Mouse (Mus musculus): ENCODE data around the gene Ap3d1. TPM values are rescaled to one million over a fixed set of nuclear protein-coding genes. Genes with fewer than 3 reads are reported as not detected.

Gene Ap3d1
- total and polyA plus RNA-seq, 2 experiments from 2014 or later: 99.7 to 201 TPM

DNA sequence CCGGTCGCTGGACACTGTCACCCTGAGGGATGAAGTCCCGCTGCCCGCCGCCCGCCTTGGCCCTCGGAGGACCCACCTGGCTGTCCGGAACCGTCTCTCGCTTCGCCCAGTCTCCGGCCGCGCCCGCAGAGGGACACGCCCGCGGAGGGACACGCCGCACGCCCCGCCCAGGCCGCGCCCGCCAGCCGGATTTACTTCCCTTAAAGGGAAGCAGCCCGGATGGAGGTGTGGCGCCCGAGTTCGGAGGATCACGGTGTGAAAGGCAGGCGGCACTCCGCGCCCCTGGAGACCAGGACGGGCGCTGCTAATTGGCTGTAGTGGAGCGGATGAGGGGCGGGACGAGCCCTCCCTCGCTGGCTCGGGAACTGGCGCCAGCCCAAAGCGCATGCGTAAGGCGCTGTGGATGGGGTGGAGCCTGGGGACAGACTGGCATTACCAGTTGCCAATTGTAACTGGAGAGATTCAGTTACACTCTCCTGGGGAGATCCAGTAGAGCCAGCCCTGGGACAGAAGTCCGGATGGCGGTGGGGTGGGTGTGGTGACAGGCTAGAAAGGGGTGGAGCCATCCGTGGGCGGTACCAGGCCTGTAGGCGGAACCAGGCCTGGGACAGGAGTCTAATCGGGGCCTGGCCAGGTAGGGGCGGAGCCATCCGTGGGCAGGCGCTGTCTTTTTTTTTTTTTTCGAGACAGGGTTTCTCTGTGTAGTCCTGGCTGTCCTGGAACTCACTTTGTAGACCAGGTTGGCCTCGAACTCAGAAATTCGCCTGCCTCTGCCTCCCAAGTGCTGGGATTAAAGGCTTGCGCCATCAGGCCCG is 40.1 kb downstream of the Ap3d1 start, which contains the start of the genes Mob3a and Izumo4:
Gene Mob3a (minus strand): TSS at position 257 of the 815 bp plus-strand sequence.
Gene Izumo4 (plus strand): TSS at position 464 of the 815 bp plus-strand sequence.
- WGBS: under 1% methylated on average over 58 of the region's 59 CpGs
- Histone ChIP-seq H3K27me3 (ENCODE audit: insufficient read depth, low read length) (no peaks in the 10 kb centered on the region), H3K36me3 (ENCODE audit: insufficient read depth, low read length) (peaks cover 5% of the 10 kb centered on the region; the same call in 1 of the 2 replicates), H3K9me3 (ENCODE audit: low read length) (no peaks in the 10 kb centered on the region), H3K4me3 (ENCODE audit: low read length) (peak within 1 kb of the TSS; percentile 58), H3K27ac (peak within 1 kb of the TSS; percentile 78), H3K4me1 (ENCODE audit: insufficient read depth, low read length) (peaks cover 18% of the 10 kb centered on the region; the same call in 1 of the 2 replicates), H3K4me2 (ENCODE audit: low read depth, low read length) (peak within 1 kb of the TSS; percentile 68), H3K9ac (replicated peaks; ENCODE audit: low read length) (peak within 1 kb of the TSS; percentile 67)
- ATAC-seq: peak; percentile 97
- DNase-seq (ENCODE audit: low spot score): peak; percentile 99
- peak; percentile 40 for TF ChIP-seq CTCF (IDR thresholded peaks at IDR 0.05; ENCODE audit: low read depth)

DNA sequence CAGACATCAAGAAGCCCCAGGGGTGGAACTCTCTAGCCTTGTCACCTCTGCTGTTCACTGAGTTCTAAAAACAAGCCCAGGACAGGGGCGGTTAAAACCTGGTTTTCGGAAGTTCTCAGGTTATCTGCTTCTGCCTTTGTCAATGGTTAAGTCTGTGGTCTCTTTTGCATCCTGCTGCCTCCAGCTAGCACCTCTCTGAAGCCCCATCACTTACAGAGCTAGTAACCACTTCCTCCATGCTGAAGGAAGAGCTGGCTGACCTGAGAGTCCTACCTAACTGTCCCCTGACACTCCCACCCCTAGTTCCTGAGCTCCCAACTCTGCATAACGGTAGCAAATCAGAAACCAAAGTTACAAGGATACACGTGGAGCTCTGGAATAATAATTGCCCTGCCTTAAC is 41.3 kb downstream of the Ap3d1 start:
- no peak overlapping the region for H3K27ac ChIP-seq
- peaks cover 18% of the 10 kb centered on the region; the same call in 1 of the 2 replicates for H3K4me1 ChIP-seq (ENCODE audit: insufficient read depth, low read length)
- H3K4me2 ChIP-seq (ENCODE audit: low read depth, low read length): peak overlapping the region; percentile 68
- H3K9ac ChIP-seq (replicated peaks; ENCODE audit: low read length): peak overlapping the region; percentile 67; the same call in 1 of the 2 replicates
- no peaks in the 10 kb centered on the region for H3K27me3 ChIP-seq (ENCODE audit: insufficient read depth, low read length)
- H3K36me3 ChIP-seq (ENCODE audit: insufficient read depth, low read length): no peaks in the 10 kb centered on the region; the same call in 1 of the 2 replicates
- ATAC-seq: no peak
- peak overlapping the region; percentile 58 for H3K4me3 ChIP-seq (ENCODE audit: low read length)
- TF ChIP-seq CTCF (IDR thresholded peaks at IDR 0.05; ENCODE audit: low read depth): no peak
- DNase-seq (ENCODE audit: low spot score): no peak
- 42% methylated on average over 4 of the region's 4 CpGs for WGBS
- no peaks in the 10 kb centered on the region for H3K9me3 ChIP-seq (ENCODE audit: low read length)

DNA sequence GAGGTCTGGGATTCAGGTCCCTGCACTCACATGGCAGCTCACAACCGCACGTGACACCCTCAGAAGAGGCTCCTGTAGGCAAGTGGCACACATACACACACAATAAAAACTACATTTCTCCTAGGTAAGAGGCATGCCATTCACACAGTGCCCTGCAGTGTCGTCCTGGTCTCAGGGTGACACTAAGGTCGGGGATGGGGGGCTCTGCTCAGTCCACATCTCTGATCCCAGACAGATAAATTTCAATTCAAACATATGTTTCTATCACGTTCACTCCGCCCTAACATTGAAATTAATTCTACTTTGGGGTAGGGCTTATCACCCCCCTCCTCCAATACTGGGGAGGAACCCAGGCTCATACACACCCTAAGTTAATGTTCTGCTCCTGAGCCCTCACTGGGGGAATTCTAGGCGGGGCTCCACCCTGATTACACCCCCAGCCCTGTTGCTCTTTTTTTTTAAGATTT is 42.0 kb downstream of the Ap3d1 start:
- H3K4me1 ChIP-seq (ENCODE audit: insufficient read depth, low read length): peaks cover 18% of the 10 kb centered on the region; the same call in 1 of the 2 replicates
- no peak for ATAC-seq
- no peak for TF ChIP-seq CTCF (IDR thresholded peaks at IDR 0.05; ENCODE audit: low read depth)
- peak overlapping the region; percentile 68; the same call in 1 of the 2 replicates for H3K4me2 ChIP-seq (ENCODE audit: low read depth, low read length)
- no peak for DNase-seq (ENCODE audit: low spot score)
- H3K4me3 ChIP-seq (ENCODE audit: low read length): no peak overlapping the region
- 86% methylated on average over 7 of the region's 7 CpGs for WGBS
- H3K9ac ChIP-seq (replicated peaks; ENCODE audit: low read length): no peak overlapping the region
- no peak overlapping the region for H3K27ac ChIP-seq
- no peaks in the 10 kb centered on the region for H3K9me3 ChIP-seq (ENCODE audit: low read length)
- no peaks in the 10 kb centered on the region; the same call in 1 of the 2 replicates for H3K36me3 ChIP-seq (ENCODE audit: insufficient read depth, low read length)
- H3K27me3 ChIP-seq (ENCODE audit: insufficient read depth, low read length): no peaks in the 10 kb centered on the region

DNA sequence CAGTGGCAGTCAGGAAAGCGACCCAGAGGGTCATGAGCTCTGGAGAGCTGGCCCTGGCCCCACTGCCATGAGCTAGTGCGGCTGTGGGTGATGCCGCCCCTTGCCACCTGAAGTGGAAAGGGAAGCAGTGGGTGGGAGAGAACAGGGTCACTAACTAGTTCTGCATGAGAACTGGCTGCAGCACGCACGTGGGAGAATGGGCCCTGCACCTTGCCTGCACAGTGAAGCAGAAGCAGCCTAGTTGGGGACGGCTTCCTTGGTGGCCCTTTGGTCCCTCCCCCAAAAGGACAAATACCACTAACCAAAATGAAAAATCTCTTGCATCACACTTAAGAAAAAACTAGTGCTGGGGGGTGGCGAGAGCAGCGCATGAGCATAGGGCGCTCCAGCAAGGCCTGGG is 43.5 kb downstream of the Ap3d1 start:
- 87% methylated on average over 9 of the region's 9 CpGs for WGBS
- H3K4me1 ChIP-seq (ENCODE audit: insufficient read depth, low read length): peaks cover 14% of the 10 kb centered on the region; the same call in 1 of the 2 replicates
- no peaks in the 10 kb centered on the region for H3K9me3 ChIP-seq (ENCODE audit: low read length)
- no peak overlapping the region for H3K4me2 ChIP-seq (ENCODE audit: low read depth, low read length)
- TF ChIP-seq CTCF (IDR thresholded peaks at IDR 0.05; ENCODE audit: low read depth): no peak
- DNase-seq (ENCODE audit: low spot score): no peak
- no peak overlapping the region for H3K4me3 ChIP-seq (ENCODE audit: low read length)
- H3K9ac ChIP-seq (replicated peaks; ENCODE audit: low read length): no peak overlapping the region
- peaks cover 6% of the 10 kb centered on the region; the same call in 1 of the 2 replicates for H3K36me3 ChIP-seq (ENCODE audit: insufficient read depth, low read length)
- no peak for ATAC-seq
- H3K27ac ChIP-seq: no peak overlapping the region
- no peaks in the 10 kb centered on the region for H3K27me3 ChIP-seq (ENCODE audit: insufficient read depth, low read length)

DNA sequence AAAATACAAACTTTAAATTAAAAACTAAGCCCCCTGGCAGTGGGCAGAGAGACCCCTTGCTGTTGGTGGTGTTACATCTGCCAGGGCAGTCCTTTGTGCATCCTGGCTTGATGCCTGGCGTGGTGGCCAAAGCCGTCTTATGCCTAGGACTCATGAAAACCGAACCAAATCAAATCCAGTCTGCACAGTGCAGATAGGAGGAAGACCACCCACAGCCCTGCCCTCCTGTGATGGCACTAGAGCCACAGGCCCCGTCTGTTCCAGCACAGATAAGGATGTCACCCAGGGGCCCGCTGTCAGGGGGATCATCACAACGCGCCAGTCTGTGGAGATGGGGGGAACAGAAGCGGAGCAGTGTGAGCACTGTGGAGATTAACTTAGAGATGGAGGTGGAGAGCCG is 44.3 kb downstream of the Ap3d1 start:
- ATAC-seq (no peak), DNase-seq (ENCODE audit: low spot score) (no peak)
- Histone ChIP-seq H3K36me3 (ENCODE audit: insufficient read depth, low read length) (peaks cover 6% of the 10 kb centered on the region; the same call in 1 of the 2 replicates), H3K4me3 (ENCODE audit: low read length) (no peak overlapping the region), H3K9me3 (ENCODE audit: low read length) (no peaks in the 10 kb centered on the region), H3K27ac (no peak overlapping the region), H3K27me3 (ENCODE audit: insufficient read depth, low read length) (no peaks in the 10 kb centered on the region), H3K9ac (replicated peaks; ENCODE audit: low read length) (no peak overlapping the region), H3K4me2 (ENCODE audit: low read depth, low read length) (no peak overlapping the region), H3K4me1 (ENCODE audit: insufficient read depth, low read length) (0 out of 2 replicates have a peak, but pooled peaks cover 9% of the 10 kb centered on the region)
- TF ChIP-seq CTCF (IDR thresholded peaks at IDR 0.05; ENCODE audit: low read depth): no peak
- 60% methylated on average over 9 of the region's 9 CpGs for WGBS

DNA sequence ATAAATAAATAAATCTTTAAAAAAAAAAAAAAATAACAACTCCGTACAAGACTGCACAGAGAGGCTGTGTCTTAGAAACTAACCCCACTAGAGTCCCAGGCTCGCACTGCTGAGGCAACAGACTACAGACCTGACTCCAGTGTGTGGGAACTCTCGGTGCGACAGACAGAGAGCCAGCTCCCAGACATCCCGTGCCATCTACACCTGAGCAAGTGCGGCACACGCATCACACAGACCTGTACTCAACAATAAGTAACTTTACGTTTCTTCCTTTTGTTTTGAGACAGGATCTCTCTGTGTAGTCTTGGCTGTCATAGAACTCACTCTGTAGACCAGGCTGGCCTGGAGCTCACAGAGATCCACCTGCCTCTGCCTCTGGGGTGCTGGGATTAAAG is 44.7 kb downstream of the Ap3d1 start:
- DNase-seq (ENCODE audit: low spot score) (no peak), ATAC-seq (no peak)
- 0 out of 2 replicates have a peak, but pooled peaks cover 9% of the 10 kb centered on the region for H3K4me1 ChIP-seq (ENCODE audit: insufficient read depth, low read length)
- H3K27ac ChIP-seq: no peak overlapping the region
- H3K9ac ChIP-seq (replicated peaks; ENCODE audit: low read length): no peak overlapping the region
- H3K4me2 ChIP-seq (ENCODE audit: low read depth, low read length): no peak overlapping the region
- no peaks in the 10 kb centered on the region for H3K27me3 ChIP-seq (ENCODE audit: insufficient read depth, low read length)
- peaks cover 6% of the 10 kb centered on the region; the same call in 1 of the 2 replicates for H3K36me3 ChIP-seq (ENCODE audit: insufficient read depth, low read length)
- TF ChIP-seq CTCF (IDR thresholded peaks at IDR 0.05; ENCODE audit: low read depth): no peak
- no peak overlapping the region for H3K4me3 ChIP-seq (ENCODE audit: low read length)
- WGBS: 91% methylated on average over 8 of the region's 8 CpGs
- H3K9me3 ChIP-seq (ENCODE audit: low read length): no peaks in the 10 kb centered on the region

Measured in hindbrain, postnatal 0 days (tissue).